Mouse (Mus musculus) E14TG2a.4 (cell line): ENCODE results near the gene Col23a1.

ENCODE experiments used
- CTCF ChIP-seq: conservative IDR thresholded peaks from 2 replicates; pipeline ENCODE4 v1.5.1; 2014; ENCODE audit warnings: low read length
- NANOG ChIP-seq: IDR thresholded peaks from 2 replicates; pipeline ENCODE4 v1.6.1; 2014; ENCODE audit warnings: borderline replicate concordance, low read length, mixed read lengths
- POU5F1 ChIP-seq: IDR thresholded peaks from 2 replicates; pipeline ENCODE4 v1.6.1; 2014; ENCODE audit warnings: low read length, borderline replicate concordance

GRCm38 (mm10) chr11:51504946-51505345 is 215.2 kb downstream of the Col23a1 start:
- TF ChIP-seq CTCF = no peak
- no peak for TF ChIP-seq NANOG
- no peak for TF ChIP-seq POU5F1
